Mouse (Mus musculus): ENCODE measurements at regions not wholly inside any gene's neighbourhood (a gene's known extent, or its start where the extent isn't known, plus 50 kb on each side); places are given as distances from the start of the nearest gene placed in this dataset.

GRCm38 (mm10) chr1:127023100-127023499 lies 181.7 kb upstream of the Mgat5 start:
- H3K4me2 ChIP-seq (replicated peaks; ENCODE audit: low read depth, low read length) = no peak overlapping the region
- no peak overlapping the region for H3K9ac ChIP-seq (ENCODE audit: low read depth, low read length)
- H3K4me3 ChIP-seq (ENCODE audit: low read depth, low read length) = no peak overlapping the region
- H3K4me1 ChIP-seq (replicated peaks; ENCODE audit: control insufficient read depth, insufficient read depth, low read length) = no peaks in the 10 kb centered on the region
- no peak for DNase-seq (ENCODE audit: low spot score)
- 87% methylated on average over 3 of the region's 3 CpGs for WGBS
- no peaks in the 10 kb centered on the region for H3K27me3 ChIP-seq (ENCODE audit: control insufficient read depth, insufficient read depth, low read length)
- no peak overlapping the region for H3K27ac ChIP-seq (ENCODE audit: low read depth, low read length)
- ATAC-seq (ENCODE audit: low FRiP score) = no peak
- no peaks in the 10 kb centered on the region for H3K36me3 ChIP-seq (ENCODE audit: control insufficient read depth, insufficient read depth, low read length)
- H3K9me3 ChIP-seq (ENCODE audit: control insufficient read depth, low read length) = no peaks in the 10 kb centered on the region

GRCm38 (mm10) chr1:127017698-127018097 lies 187.1 kb upstream of the Nckap5 start:
- H3K4me1 ChIP-seq (replicated peaks; ENCODE audit: control insufficient read depth, insufficient read depth, low read length) = 0 out of 2 replicates have a peak, but pooled peaks cover 2% of the 10 kb centered on the region
- DNase-seq (ENCODE audit: low spot score) (no peak), ATAC-seq (ENCODE audit: low FRiP score) (no peak)
- WGBS = 58% methylated on average over 2 of the region's 2 CpGs
- no peaks in the 10 kb centered on the region for H3K27me3 ChIP-seq (ENCODE audit: control insufficient read depth, insufficient read depth, low read length)
- H3K9me3 ChIP-seq (ENCODE audit: control insufficient read depth, low read length) = no peaks in the 10 kb centered on the region
- no peak overlapping the region for H3K4me3 ChIP-seq (ENCODE audit: low read depth, low read length)
- H3K36me3 ChIP-seq (ENCODE audit: control insufficient read depth, insufficient read depth, low read length) = no peaks in the 10 kb centered on the region
- H3K27ac ChIP-seq (ENCODE audit: low read depth, low read length) = no peak overlapping the region
- H3K9ac ChIP-seq (ENCODE audit: low read depth, low read length) = no peak overlapping the region
- H3K4me2 ChIP-seq (replicated peaks; ENCODE audit: low read depth, low read length) = no peak overlapping the region

GRCm38 (mm10) chr1:127015894-127016245 lies 185.3 kb upstream of the Nckap5 start:
- H3K27ac ChIP-seq (ENCODE audit: low read depth, low read length) = peak overlapping the region; percentile 18; the same call in 1 of the 2 replicates
- H3K4me1 ChIP-seq (replicated peaks; ENCODE audit: control insufficient read depth, insufficient read depth, low read length) = 0 out of 2 replicates have a peak, but pooled peaks cover 2% of the 10 kb centered on the region
- H3K4me2 ChIP-seq (replicated peaks; ENCODE audit: low read depth, low read length) = no peak overlapping the region
- H3K27me3 ChIP-seq (ENCODE audit: control insufficient read depth, insufficient read depth, low read length) = no peaks in the 10 kb centered on the region
- H3K9me3 ChIP-seq (ENCODE audit: control insufficient read depth, low read length) = no peaks in the 10 kb centered on the region
- H3K9ac ChIP-seq (ENCODE audit: low read depth, low read length) = no peak overlapping the region
- no peaks in the 10 kb centered on the region for H3K36me3 ChIP-seq (ENCODE audit: control insufficient read depth, insufficient read depth, low read length)
- no peak for DNase-seq (ENCODE audit: low spot score)
- WGBS = 70% methylated on average over 4 of the region's 4 CpGs
- ATAC-seq (ENCODE audit: low FRiP score) = peak; percentile 31; the same call in 1 of the 2 replicates
- H3K4me3 ChIP-seq (ENCODE audit: low read depth, low read length) = no peak overlapping the region

GRCm38 (mm10) chr1:127015042-127015893 lies 184.7 kb upstream of the Nckap5 start:
- Histone ChIP-seq H3K4me2 (replicated peaks; ENCODE audit: low read depth, low read length) (no peak overlapping the region), H3K4me3 (ENCODE audit: low read depth, low read length) (no peak overlapping the region), H3K9me3 (ENCODE audit: control insufficient read depth, low read length) (no peaks in the 10 kb centered on the region), H3K27ac (ENCODE audit: low read depth, low read length) (peak overlapping the region; percentile 18), H3K36me3 (ENCODE audit: control insufficient read depth, insufficient read depth, low read length) (no peaks in the 10 kb centered on the region), H3K4me1 (replicated peaks; ENCODE audit: control insufficient read depth, insufficient read depth, low read length) (0 out of 2 replicates have a peak, but pooled peaks cover 2% of the 10 kb centered on the region), H3K27me3 (ENCODE audit: control insufficient read depth, insufficient read depth, low read length) (no peaks in the 10 kb centered on the region), H3K9ac (ENCODE audit: low read depth, low read length) (no peak overlapping the region)
- peak; percentile 14 for DNase-seq (ENCODE audit: low spot score)
- peak; percentile 70 for ATAC-seq (ENCODE audit: low FRiP score)
- WGBS = 45% methylated on average over 8 of the region's 8 CpGs

- Histone ChIP-seq H3K4me2 (replicated peaks; ENCODE audit: low read depth, low read length) (no peak overlapping the region), H3K4me1 (replicated peaks; ENCODE audit: control insufficient read depth, insufficient read depth, low read length) (0 out of 2 replicates have a peak, but pooled peaks cover 2% of the 10 kb centered on the region), H3K4me3 (ENCODE audit: low read depth, low read length) (no peak overlapping the region), H3K27ac (ENCODE audit: low read depth, low read length) (no peak overlapping the region), H3K36me3 (ENCODE audit: control insufficient read depth, insufficient read depth, low read length) (no peaks in the 10 kb centered on the region), H3K9me3 (ENCODE audit: control insufficient read depth, low read length) (no peaks in the 10 kb centered on the region), H3K9ac (ENCODE audit: low read depth, low read length) (no peak overlapping the region), H3K27me3 (ENCODE audit: control insufficient read depth, insufficient read depth, low read length) (no peaks in the 10 kb centered on the region)
- ATAC-seq (ENCODE audit: low FRiP score) = no peak
- DNase-seq (ENCODE audit: low spot score) = no peak
- WGBS = 79% methylated on average over 6 of the region's 6 CpGs
Observed at GRCm38 (mm10) chr1:127011901-127012300, 181.3 kb upstream of the Nckap5 start.

- Histone ChIP-seq H3K27ac (ENCODE audit: low read depth, low read length) (no peak overlapping the region), H3K4me3 (ENCODE audit: low read depth, low read length) (no peak overlapping the region), H3K9me3 (ENCODE audit: control insufficient read depth, low read length) (no peaks in the 10 kb centered on the region), H3K27me3 (ENCODE audit: control insufficient read depth, insufficient read depth, low read length) (no peaks in the 10 kb centered on the region), H3K36me3 (ENCODE audit: control insufficient read depth, insufficient read depth, low read length) (no peaks in the 10 kb centered on the region), H3K4me2 (replicated peaks; ENCODE audit: low read depth, low read length) (no peak overlapping the region), H3K9ac (ENCODE audit: low read depth, low read length) (no peak overlapping the region), H3K4me1 (replicated peaks; ENCODE audit: control insufficient read depth, insufficient read depth, low read length) (no peaks in the 10 kb centered on the region)
- DNase-seq (ENCODE audit: low spot score) = no peak
- ATAC-seq (ENCODE audit: low FRiP score) = no peak
- WGBS = 71% methylated on average over 4 of the region's 4 CpGs
Observed at GRCm38 (mm10) chr1:127009699-127010098, 179.1 kb upstream of the Nckap5 start.

- no peaks in the 10 kb centered on the region for H3K4me1 ChIP-seq (replicated peaks; ENCODE audit: control insufficient read depth, insufficient read depth, low read length)
- no peaks in the 10 kb centered on the region for H3K9me3 ChIP-seq (ENCODE audit: control insufficient read depth, low read length)
- no peak overlapping the region for H3K9ac ChIP-seq (ENCODE audit: low read depth, low read length)
- ATAC-seq (ENCODE audit: low FRiP score) = no peak
- H3K36me3 ChIP-seq (ENCODE audit: control insufficient read depth, insufficient read depth, low read length) = no peaks in the 10 kb centered on the region
- no peak overlapping the region for H3K4me2 ChIP-seq (replicated peaks; ENCODE audit: low read depth, low read length)
- H3K27ac ChIP-seq (ENCODE audit: low read depth, low read length) = no peak overlapping the region
- H3K4me3 ChIP-seq (ENCODE audit: low read depth, low read length) = no peak overlapping the region
- H3K27me3 ChIP-seq (ENCODE audit: control insufficient read depth, insufficient read depth, low read length) = no peaks in the 10 kb centered on the region
- no peak for DNase-seq (ENCODE audit: low spot score)
- WGBS = 82% methylated on average over 7 of the region's 7 CpGs
Observed at GRCm38 (mm10) chr1:127001700-127002099, 171.1 kb upstream of the Nckap5 start.

GRCm38 (mm10) chr1:126993061-126993640 lies 162.6 kb upstream of the Nckap5 start:
- no peak overlapping the region for H3K4me3 ChIP-seq (ENCODE audit: low read depth, low read length)
- no peak overlapping the region for H3K9ac ChIP-seq (ENCODE audit: low read depth, low read length)
- H3K4me1 ChIP-seq (replicated peaks; ENCODE audit: control insufficient read depth, insufficient read depth, low read length) = no peaks in the 10 kb centered on the region
- no peaks in the 10 kb centered on the region for H3K36me3 ChIP-seq (ENCODE audit: control insufficient read depth, insufficient read depth, low read length)
- ATAC-seq (ENCODE audit: low FRiP score) (peak; percentile 78), DNase-seq (ENCODE audit: low spot score) (peak; percentile 81)
- no peak overlapping the region for H3K27ac ChIP-seq (ENCODE audit: low read depth, low read length)
- no peaks in the 10 kb centered on the region for H3K27me3 ChIP-seq (ENCODE audit: control insufficient read depth, insufficient read depth, low read length)
- H3K9me3 ChIP-seq (ENCODE audit: control insufficient read depth, low read length) = no peaks in the 10 kb centered on the region
- no peak overlapping the region for H3K4me2 ChIP-seq (replicated peaks; ENCODE audit: low read depth, low read length)
- WGBS = 78% methylated on average over 1 of the region's 1 CpGs

GRCm38 (mm10) chr1:126992441-126992840 lies 161.8 kb upstream of the Nckap5 start:
- DNase-seq (ENCODE audit: low spot score) = peak; percentile 14
- Histone ChIP-seq H3K9ac (ENCODE audit: low read depth, low read length) (no peak overlapping the region), H3K9me3 (ENCODE audit: control insufficient read depth, low read length) (no peaks in the 10 kb centered on the region), H3K4me2 (replicated peaks; ENCODE audit: low read depth, low read length) (no peak overlapping the region), H3K36me3 (ENCODE audit: control insufficient read depth, insufficient read depth, low read length) (no peaks in the 10 kb centered on the region), H3K4me1 (replicated peaks; ENCODE audit: control insufficient read depth, insufficient read depth, low read length) (no peaks in the 10 kb centered on the region), H3K27me3 (ENCODE audit: control insufficient read depth, insufficient read depth, low read length) (no peaks in the 10 kb centered on the region), H3K4me3 (ENCODE audit: low read depth, low read length) (no peak overlapping the region), H3K27ac (ENCODE audit: low read depth, low read length) (no peak overlapping the region)
- WGBS = 70% methylated on average over 4 of the region's 4 CpGs
- no peak for ATAC-seq (ENCODE audit: low FRiP score)

Measured in hindbrain, embryonic 11.5 days (tissue).